In genomic region chr12:24747297-24747696, GRCm38 (mm10) we compare ENCODE assay signal across 17 mouse cellular contexts. TPM values are rescaled to one million over a fixed set of nuclear protein-coding genes. Genes with fewer than 3 reads are reported as not detected.
A peak's percentile ranks its signal among the peaks of the same experiment; 100 is the strongest.
DNase-seq lines count a peak whose midpoint lies in the region; ATAC-seq and TF ChIP-seq lines count a peak whose summit lies in the region.
"Had no signal": no experiment of that assay in that cellular context is flagged by ENCODE, and none has a peak within 500 bp of the region (broad histone marks: within the 10 kb centered on the region; RNA-seq: fewer than 3 reads in every experiment).

No protein-coding gene starts in this region.

- no peak for TF ChIP-seq POLR2A in heart, adult 2 months (IDR thresholded peaks at IDR 0.05; ENCODE audit: insufficient read depth, low read depth, low read length)

- no peak for DNase-seq in heart, adult 2 months
- no peak for DNase-seq in heart, postnatal 10 days
- DNase-seq in midbrain, embryonic 10.5 days (ENCODE audit: low spot score), result no peak
- no peak for DNase-seq in ovary, adult 18-20 months (ENCODE audit: low spot score)
- DNase-seq in adrenal gland, postnatal 36 days, result no peak
- DNase-seq: cerebellum, adult 11 months; gastrocnemius, postnatal 10 days; layer of hippocampus, adult 9-11 months; thymus, adult 18-20 months had no signal

- H3K27me3 ChIP-seq in heart, adult 2 months (ENCODE audit: control insufficient read depth, insufficient read depth, low read length), result no peaks in the 10 kb centered on the region
- no peaks in the 10 kb centered on the region for H3K27me3 ChIP-seq in midbrain, embryonic 10.5 days (ENCODE audit: low read depth, poor library complexity, severe bottlenecking)
- H3K27me3 ChIP-seq in midbrain, embryonic 15.5 days (replicated peaks), result no peaks in the 10 kb centered on the region
- H3K27me3 ChIP-seq in embryonic facial prominence, embryonic 15.5 days, result no peaks in the 10 kb centered on the region
- no peaks in the 10 kb centered on the region for H3K27me3 ChIP-seq in neural tube, embryonic 14.5 days (ENCODE audit: control insufficient read depth, insufficient read depth, low read length)
- H3K27me3 ChIP-seq: neural tube, embryonic 12.5 days had no signal

- no peaks in the 10 kb centered on the region for H3K36me3 ChIP-seq in heart, adult 2 months (ENCODE audit: control insufficient read depth, insufficient read depth, low read length)
- no peaks in the 10 kb centered on the region for H3K36me3 ChIP-seq in midbrain, embryonic 10.5 days
- no peaks in the 10 kb centered on the region for H3K36me3 ChIP-seq in midbrain, embryonic 15.5 days (replicated peaks)
- H3K36me3 ChIP-seq in embryonic facial prominence, embryonic 15.5 days, result no peaks in the 10 kb centered on the region
- H3K36me3 ChIP-seq in neural tube, embryonic 14.5 days (ENCODE audit: control insufficient read depth, insufficient read depth, low read length), result no peaks in the 10 kb centered on the region
- H3K36me3 ChIP-seq: neural tube, embryonic 12.5 days had no signal

- H3K79me2 ChIP-seq in heart, adult 2 months (replicated peaks; ENCODE audit: control insufficient read depth, insufficient read depth, low read length), result no peaks in the 10 kb centered on the region

- H3K4me1 ChIP-seq in heart, adult 2 months (ENCODE audit: control insufficient read depth, insufficient read depth, low read length), result peaks cover 9% of the 10 kb centered on the region
- H3K4me1 ChIP-seq in midbrain, embryonic 10.5 days, result peaks cover 18% of the 10 kb centered on the region
- peaks cover 8% of the 10 kb centered on the region; the same call in 1 of the 2 replicates for H3K4me1 ChIP-seq in midbrain, embryonic 15.5 days
- 0 out of 2 replicates have a peak, but pooled peaks cover 4% of the 10 kb centered on the region for H3K4me1 ChIP-seq in embryonic facial prominence, embryonic 15.5 days
- H3K4me1 ChIP-seq in neural tube, embryonic 14.5 days (ENCODE audit: control insufficient read depth, insufficient read depth, low read length), result peaks cover 8% of the 10 kb centered on the region

- no peaks in the 10 kb centered on the region for H3K9me3 ChIP-seq in midbrain, embryonic 10.5 days (replicated peaks)
- H3K9me3 ChIP-seq in midbrain, embryonic 15.5 days, result no peaks in the 10 kb centered on the region
- H3K9me3 ChIP-seq in embryonic facial prominence, embryonic 15.5 days (replicated peaks), result no peaks in the 10 kb centered on the region
- no peaks in the 10 kb centered on the region for H3K9me3 ChIP-seq in neural tube, embryonic 14.5 days (ENCODE audit: control insufficient read depth, low read length)
- H3K9me3 ChIP-seq: neural tube, embryonic 12.5 days had no signal

- H3K9ac ChIP-seq in heart, adult 2 months (ENCODE audit: low read depth, low read length), result no peak overlapping the region
- no peak overlapping the region for H3K9ac ChIP-seq in midbrain, embryonic 15.5 days
- no peak overlapping the region for H3K9ac ChIP-seq in embryonic facial prominence, embryonic 15.5 days
- H3K9ac ChIP-seq in neural tube, embryonic 14.5 days (replicated peaks; ENCODE audit: low read depth, low read length), result no peak overlapping the region
- H3K9ac ChIP-seq: liver, embryonic 14.5 days; neural tube, embryonic 12.5 days had no signal

- intact Hi-C loops in heart, adult 2 months (cut with DNase I), result loop anchor here (5.0 kb wide), 2 partner anchors 35 to 40 kb away; no protein-coding TSS in a partner anchor
- intact Hi-C loops in heart, postnatal 10 days (cut with DNase I), result loop anchor here (10.0 kb wide), 1 partner anchor 88 kb away; the partner anchor contains the start of gene Mboat2

- H3K4me2 ChIP-seq in midbrain, embryonic 15.5 days, result no peak overlapping the region
- H3K4me2 ChIP-seq in embryonic facial prominence, embryonic 15.5 days (replicated peaks), result no peak overlapping the region
- no peak overlapping the region for H3K4me2 ChIP-seq in neural tube, embryonic 14.5 days (ENCODE audit: low read depth, low read length)
- H3K4me2 ChIP-seq: neural tube, embryonic 12.5 days had no signal

- no peak for ATAC-seq in midbrain, embryonic 15.5 days (replicated peaks)
- no peak for ATAC-seq in embryonic facial prominence, embryonic 15.5 days (ENCODE audit: insufficient number of reproducible peaks, low FRiP score, low TSS enrichment, low read depth)
- ATAC-seq in neural tube, embryonic 14.5 days (ENCODE audit: low read depth), result peak; percentile 50; the same call in 1 of the 2 replicates
- ATAC-seq: forebrain, embryonic 14.5 days; intestine, postnatal 0 days had no signal

- TF ChIP-seq CTCF in heart, adult 2 months (IDR thresholded peaks at IDR 0.05), result no peak

- WGBS in heart, adult 2 months, result 51% methylated on average over 8 of the region's 8 CpGs
- WGBS in midbrain, embryonic 10.5 days, result 68% methylated on average over 8 of the region's 8 CpGs
- 54% methylated on average over 8 of the region's 8 CpGs for WGBS in midbrain, embryonic 15.5 days
- 59% methylated on average over 8 of the region's 8 CpGs for WGBS in embryonic facial prominence, embryonic 15.5 days
- WGBS in neural tube, embryonic 14.5 days, result 28% methylated on average over 8 of the region's 8 CpGs

- no peak for TF ChIP-seq EP300 in heart, adult 2 months (IDR thresholded peaks at IDR 0.05; ENCODE audit: insufficient read depth, low read depth, low read length)

- H3K4me3 ChIP-seq in heart, adult 2 months, result no peak overlapping the region
- H3K4me3 ChIP-seq in midbrain, embryonic 10.5 days, result no peak overlapping the region
- H3K4me3 ChIP-seq in midbrain, embryonic 15.5 days, result no peak overlapping the region
- no peak overlapping the region for H3K4me3 ChIP-seq in embryonic facial prominence, embryonic 15.5 days (replicated peaks)
- H3K4me3 ChIP-seq in neural tube, embryonic 14.5 days (ENCODE audit: low read depth, low read length), result no peak overlapping the region
- H3K4me3 ChIP-seq: neural tube, embryonic 12.5 days had no signal

- peak overlapping the region; percentile 33; the same call in 1 of the 2 replicates for H3K27ac ChIP-seq in heart, adult 2 months
- H3K27ac ChIP-seq in midbrain, embryonic 10.5 days (replicated peaks), result 0 out of 2 replicates have a peak overlapping the region, but pooled peaks have one; percentile 4
- no peak overlapping the region for H3K27ac ChIP-seq in midbrain, embryonic 15.5 days
- peak overlapping the region; percentile 58; the same call in 1 of the 2 replicates for H3K27ac ChIP-seq in embryonic facial prominence, embryonic 15.5 days (replicated peaks)
- H3K27ac ChIP-seq in neural tube, embryonic 14.5 days (ENCODE audit: low read depth, low read length), result peak overlapping the region; percentile 65
- H3K27ac ChIP-seq: liver, embryonic 14.5 days; macrophage; neural tube, embryonic 12.5 days had no signal

RNA-seq across cellular contexts. Expression of gene Rrm2, which starts 39.3 kb away (rescaled TPM):
- 1 to 10 TPM; 1.8 to 2.1 TPM for total RNA-seq in heart, adult 2 months (2021)
- 0.82 and 1.7 TPM in 2 replicates for polyA plus RNA-seq in heart, adult 2 months (2012; rRNA removed)
- 10 to 100 TPM; 44.3 to 46.4 TPM for total RNA-seq in heart, postnatal 10 days (2021)
- 732 and 813 TPM in 2 replicates for polyA plus RNA-seq in midbrain, embryonic 10.5 days (2016; fragmentation: Nextera tagmentation; extraction: Ambion mirVana)
- polyA plus RNA-seq in midbrain, embryonic 15.5 days (2015; fragmentation: Nextera tagmentation; extraction: Ambion mirVana), result 46.2 and 48.6 TPM in 2 replicates
- polyA plus RNA-seq in embryonic facial prominence, embryonic 15.5 days (2015; fragmentation: Nextera tagmentation; extraction: Ambion mirVana), result 142 and 158 TPM in 2 replicates
- 26.1 and 31.2 TPM in 2 replicates for polyA plus RNA-seq in neural tube, embryonic 14.5 days (2014; fragmentation: Nextera tagmentation; extraction: Ambion mirVana)
- total RNA-seq in adrenal gland, postnatal 36 days (2021), result 10 to 100 TPM; 17.3 to 23.5 TPM

Comparison
In these comparisons a context has a peak if more than half of its experiments do, and no peak if none do; other contexts are left out.
1. RNA of gene Rrm2, which starts 39.3 kb away (polyA plus RNA-seq): 732 to 813 TPM in midbrain, embryonic 10.5 days, 142 to 158 TPM in embryonic facial prominence, embryonic 15.5 days, 46.2 to 48.6 TPM in midbrain, embryonic 15.5 days and 26.1 to 31.2 TPM in neural tube, embryonic 14.5 days; 0.82 to 1.7 TPM in heart, adult 2 months; every median in the first group is over 10 times any median in the second.